Mouse (Mus musculus): ENCODE data around the gene Vwa3b.

- TF ChIP-seq CTCF (conservative IDR thresholded peaks at IDR 0.05; ENCODE audit: insufficient read depth, insufficient read length, low read depth, low read length), result no peak
- TF ChIP-seq POLR2A (IDR thresholded peaks at IDR 0.05; ENCODE audit: low read depth, low read length), result no peak
These were observed 1.7 kb upstream of the Vwa3b start for GRCm38 (mm10) chr1:37024736-37025135.

All from kidney, adult 2 months (tissue).